Mouse (Mus musculus): ENCODE data around the gene C2cd4b. TPM values are rescaled to one million over a fixed set of nuclear protein-coding genes. Genes with fewer than 3 reads are reported as not detected.

C2cd4b gene
- polyA plus RNA-seq, 1 experiment from 2014 or later = 0.12 TPM

- Histone ChIP-seq H3K36me3 (no peaks in the 10 kb centered on the region), H3K27ac (no peak overlapping the region), H3K4me2 (no peak overlapping the region), H3K9ac (no peak overlapping the region), H3K27me3 (replicated peaks) (peaks cover 19% of the 10 kb centered on the region; the same call in 1 of the 2 replicates), H3K9me3 (replicated peaks) (no peaks in the 10 kb centered on the region), H3K4me3 (no peak overlapping the region), H3K4me1 (no peaks in the 10 kb centered on the region)
- no peak for ATAC-seq
- 49% methylated on average over 8 of the region's 8 CpGs for WGBS (ENCODE audit: insufficient replicate concordance)
Observed at GRCm38 (mm10) chr9:67778553-67778952, 19.3 kb downstream of the C2cd4b start.

GRCm38 (mm10) chr9:67782786-67783185 is 23.5 kb downstream of the C2cd4b start:
- H3K27ac ChIP-seq = no peak overlapping the region
- no peak overlapping the region for H3K9ac ChIP-seq
- no peak for ATAC-seq
- peaks cover 12% of the 10 kb centered on the region; the same call in 1 of the 2 replicates for H3K27me3 ChIP-seq (replicated peaks)
- no peak overlapping the region for H3K4me3 ChIP-seq
- 62% methylated on average over 6 of the region's 6 CpGs for whole genome bisulfite sequencing (ENCODE audit: insufficient replicate concordance)
- H3K36me3 ChIP-seq = no peaks in the 10 kb centered on the region
- H3K9me3 ChIP-seq (replicated peaks) = peaks cover 6% of the 10 kb centered on the region; the same call in 1 of the 2 replicates
- no peak overlapping the region for H3K4me2 ChIP-seq
- H3K4me1 ChIP-seq = no peaks in the 10 kb centered on the region

GRCm38 (mm10) chr9:67783464-67783863 is 24.2 kb downstream of the C2cd4b start:
- WGBS (ENCODE audit: insufficient replicate concordance) = 80% methylated on average over 3 of the region's 3 CpGs
- H3K27me3 ChIP-seq (replicated peaks) = peaks cover 12% of the 10 kb centered on the region; the same call in 1 of the 2 replicates
- no peaks in the 10 kb centered on the region for H3K36me3 ChIP-seq
- no peak for ATAC-seq
- no peak overlapping the region for H3K4me3 ChIP-seq
- no peak overlapping the region for H3K9ac ChIP-seq
- no peaks in the 10 kb centered on the region for H3K4me1 ChIP-seq
- peaks cover 6% of the 10 kb centered on the region; the same call in 1 of the 2 replicates for H3K9me3 ChIP-seq (replicated peaks)
- no peak overlapping the region for H3K4me2 ChIP-seq
- no peak overlapping the region for H3K27ac ChIP-seq

DNA sequence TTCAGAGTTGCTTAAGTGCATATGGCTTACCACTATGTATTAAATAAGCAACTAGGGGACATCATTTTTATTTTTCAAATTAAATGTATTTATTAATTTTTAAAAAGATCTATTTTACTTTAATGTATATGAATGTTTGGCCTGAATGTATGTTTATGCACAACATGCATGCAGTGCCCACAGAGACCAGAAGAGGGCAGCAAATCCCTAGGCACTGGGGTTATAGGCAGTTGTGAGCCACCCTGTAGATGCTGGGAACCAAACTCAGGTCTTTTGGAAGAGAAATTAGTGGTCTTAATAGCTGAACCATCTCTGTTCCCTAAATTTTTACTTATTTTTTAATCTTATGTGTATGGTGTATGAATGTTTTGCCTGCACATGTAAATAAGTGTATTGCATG is 24.7 kb downstream of the C2cd4b start:
- H3K4me3 ChIP-seq = no peak overlapping the region
- no peaks in the 10 kb centered on the region for H3K4me1 ChIP-seq
- H3K4me2 ChIP-seq = no peak overlapping the region
- H3K27me3 ChIP-seq (replicated peaks) = peaks cover 12% of the 10 kb centered on the region; the same call in 1 of the 2 replicates
- no peak overlapping the region for H3K9ac ChIP-seq
- H3K27ac ChIP-seq = no peak overlapping the region
- ATAC-seq = no peak
- H3K36me3 ChIP-seq = no peaks in the 10 kb centered on the region
- peaks cover 6% of the 10 kb centered on the region; the same call in 1 of the 2 replicates for H3K9me3 ChIP-seq (replicated peaks)

GRCm38 (mm10) chr9:67786311-67786710 is 27.1 kb downstream of the C2cd4b start:
- ATAC-seq = no peak
- Histone ChIP-seq H3K27ac (no peak overlapping the region), H3K36me3 (no peaks in the 10 kb centered on the region), H3K4me1 (no peaks in the 10 kb centered on the region), H3K9me3 (replicated peaks) (peaks cover 6% of the 10 kb centered on the region; the same call in 1 of the 2 replicates), H3K4me2 (no peak overlapping the region), H3K9ac (no peak overlapping the region), H3K4me3 (no peak overlapping the region), H3K27me3 (replicated peaks) (peaks cover 5% of the 10 kb centered on the region; the same call in 1 of the 2 replicates)
- WGBS (ENCODE audit: insufficient replicate concordance) = 76% methylated on average over 7 of the region's 7 CpGs

DNA sequence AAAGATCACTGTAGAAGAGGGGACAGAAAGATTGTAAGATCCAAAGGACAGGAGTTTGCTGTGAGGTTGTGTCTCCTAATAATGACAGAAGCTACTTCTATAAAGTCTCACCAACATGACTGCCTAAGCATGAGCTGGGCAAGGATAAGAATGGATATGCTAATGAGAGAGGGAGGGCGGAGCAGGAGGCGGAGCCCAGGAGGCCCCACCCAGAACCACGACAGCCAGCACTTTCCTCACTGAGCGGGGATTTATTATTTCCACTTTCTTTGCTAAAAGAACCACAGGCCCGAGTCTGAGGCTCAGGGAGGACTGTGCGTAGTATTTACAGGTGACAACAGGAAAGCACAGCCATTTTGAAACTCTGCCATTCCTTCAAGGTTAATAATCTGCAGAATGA is 28.4 kb downstream of the C2cd4b start:
- H3K4me1 ChIP-seq = no peaks in the 10 kb centered on the region
- H3K4me2 ChIP-seq = no peak overlapping the region
- H3K9ac ChIP-seq = no peak overlapping the region
- no peaks in the 10 kb centered on the region for H3K36me3 ChIP-seq
- WGBS (ENCODE audit: insufficient replicate concordance) = 50% methylated on average over 6 of the region's 6 CpGs
- H3K9me3 ChIP-seq (replicated peaks) = peaks cover 6% of the 10 kb centered on the region; the same call in 1 of the 2 replicates
- no peaks in the 10 kb centered on the region; the same call in none of the 2 replicates for H3K27me3 ChIP-seq (replicated peaks)
- H3K4me3 ChIP-seq = no peak overlapping the region
- H3K27ac ChIP-seq = no peak overlapping the region
- ATAC-seq = no peak

DNA sequence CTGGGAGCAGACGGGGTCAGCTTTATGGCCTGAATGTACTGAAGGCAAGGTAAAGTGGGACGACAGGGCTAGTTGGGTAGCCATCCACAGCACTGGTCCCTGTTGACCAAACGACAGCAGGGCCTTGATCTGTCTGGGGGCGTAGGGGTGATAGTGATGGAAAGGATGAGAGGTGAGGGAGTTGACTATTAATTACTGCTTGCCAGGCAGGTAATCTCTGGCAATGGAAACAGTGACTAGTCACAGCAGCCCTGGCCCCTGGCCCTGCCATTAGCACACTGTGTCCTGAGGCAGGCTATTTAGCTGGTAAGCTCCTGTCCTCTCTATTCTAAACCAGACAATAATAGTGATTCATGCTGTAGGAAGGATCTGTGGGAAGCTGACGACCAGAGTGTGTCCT is 33.2 kb downstream of the C2cd4b start:
- Histone ChIP-seq H3K4me1 (no peaks in the 10 kb centered on the region), H3K4me2 (no peak overlapping the region), H3K4me3 (no peak overlapping the region), H3K9me3 (replicated peaks) (no peaks in the 10 kb centered on the region), H3K9ac (no peak overlapping the region), H3K27me3 (replicated peaks) (peaks cover 14% of the 10 kb centered on the region), H3K36me3 (no peaks in the 10 kb centered on the region), H3K27ac (no peak overlapping the region)
- 53% methylated on average over 5 of the region's 5 CpGs for WGBS (ENCODE audit: insufficient replicate concordance)
- no peak for ATAC-seq

- WGBS (ENCODE audit: insufficient replicate concordance) = 34% methylated on average over 6 of the region's 6 CpGs
- Histone ChIP-seq H3K36me3 (no peaks in the 10 kb centered on the region), H3K9me3 (replicated peaks) (no peaks in the 10 kb centered on the region), H3K27me3 (replicated peaks) (peaks cover 14% of the 10 kb centered on the region), H3K4me2 (no peak overlapping the region), H3K27ac (no peak overlapping the region), H3K4me3 (no peak overlapping the region), H3K4me1 (no peaks in the 10 kb centered on the region), H3K9ac (no peak overlapping the region)
- ATAC-seq = no peak
Observed at GRCm38 (mm10) chr9:67793501-67793900, 34.3 kb downstream of the C2cd4b start.

DNA sequence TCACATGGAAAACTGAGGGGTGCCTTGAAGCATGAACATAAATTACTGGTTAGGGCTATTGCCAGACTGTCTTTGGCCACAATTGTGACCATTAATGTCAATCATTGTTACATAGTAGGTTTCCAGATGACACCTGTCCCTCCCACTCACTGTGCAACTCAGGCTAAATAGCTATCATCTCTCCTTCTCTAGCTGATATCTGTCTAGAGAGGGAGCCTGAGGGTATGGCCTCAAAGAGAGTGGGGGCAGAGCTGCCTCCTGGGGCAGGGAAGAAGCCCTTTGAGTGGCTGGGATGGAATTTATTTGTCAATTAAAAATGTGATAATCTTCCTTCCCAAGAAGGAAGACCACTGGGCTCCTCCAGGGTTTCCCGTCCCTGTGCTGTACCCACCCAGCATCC is 35.0 kb downstream of the C2cd4b start:
- WGBS (ENCODE audit: insufficient replicate concordance) = 67% methylated on average over 1 of the region's 1 CpGs
- no peak for ATAC-seq
- no peaks in the 10 kb centered on the region for H3K9me3 ChIP-seq (replicated peaks)
- H3K36me3 ChIP-seq = no peaks in the 10 kb centered on the region
- H3K4me1 ChIP-seq = no peaks in the 10 kb centered on the region
- peaks cover 14% of the 10 kb centered on the region for H3K27me3 ChIP-seq (replicated peaks)
- no peak overlapping the region for H3K27ac ChIP-seq
- no peak overlapping the region for H3K9ac ChIP-seq
- no peak overlapping the region for H3K4me3 ChIP-seq
- H3K4me2 ChIP-seq = no peak overlapping the region

GRCm38 (mm10) chr9:67794668-67795067 is 35.4 kb downstream of the C2cd4b start:
- ATAC-seq = no peak
- H3K9me3 ChIP-seq (replicated peaks) = no peaks in the 10 kb centered on the region
- peaks cover 14% of the 10 kb centered on the region for H3K27me3 ChIP-seq (replicated peaks)
- H3K4me2 ChIP-seq = no peak overlapping the region
- no peak overlapping the region for H3K27ac ChIP-seq
- H3K36me3 ChIP-seq = no peaks in the 10 kb centered on the region
- no peaks in the 10 kb centered on the region for H3K4me1 ChIP-seq
- WGBS (ENCODE audit: insufficient replicate concordance) = 73% methylated on average over 4 of the region's 4 CpGs
- no peak overlapping the region for H3K4me3 ChIP-seq
- H3K9ac ChIP-seq = no peak overlapping the region

GRCm38 (mm10) chr9:67795205-67795675 is 36.0 kb downstream of the C2cd4b start:
- Histone ChIP-seq H3K27me3 (replicated peaks) (peaks cover 14% of the 10 kb centered on the region), H3K36me3 (no peaks in the 10 kb centered on the region), H3K9ac (no peak overlapping the region), H3K4me2 (no peak overlapping the region), H3K4me1 (no peaks in the 10 kb centered on the region), H3K9me3 (replicated peaks) (no peaks in the 10 kb centered on the region), H3K4me3 (no peak overlapping the region), H3K27ac (no peak overlapping the region)
- 63% methylated on average over 14 of the region's 14 CpGs for WGBS (ENCODE audit: insufficient replicate concordance)
- no peak for ATAC-seq

GRCm38 (mm10) chr9:67799078-67799819 is 40.0 kb downstream of the C2cd4b start:
- no peaks in the 10 kb centered on the region for H3K4me1 ChIP-seq
- H3K9me3 ChIP-seq (replicated peaks) = no peaks in the 10 kb centered on the region
- H3K36me3 ChIP-seq = no peaks in the 10 kb centered on the region
- no peak overlapping the region for H3K9ac ChIP-seq
- no peak overlapping the region for H3K4me2 ChIP-seq
- no peak overlapping the region for H3K27ac ChIP-seq
- H3K27me3 ChIP-seq (replicated peaks) = peaks cover 17% of the 10 kb centered on the region
- H3K4me3 ChIP-seq = no peak overlapping the region
- 56% methylated on average over 14 of the region's 14 CpGs for WGBS (ENCODE audit: insufficient replicate concordance)
- ATAC-seq = no peak
